Mouse (Mus musculus) stomach, postnatal 0 days (tissue): Measurements from ENCODE around the gene Arhgap40. TPM values are rescaled to one million over a fixed set of nuclear protein-coding genes. Genes with fewer than 3 reads are reported as not detected.
A peak's percentile ranks its signal among the peaks of the same experiment; 100 is the strongest.

Experiments used
- ATAC-seq: fragments of 200-750 bp; cut with Nextera tagmentation; 2 replicates; pipeline ENCODE4 v1.8.0; 2017; ENCODE audit not compliant: low FRiP score, low TSS enrichment
- DNase-seq: peaks from one replicate; pipeline ENCODE4 v3.0.0-alpha.2; 2016; ENCODE audit warnings: low spot score
- H3K27ac ChIP-seq: fragments of 300-500 bp; sonication (generic); replicated peaks from 2 replicates; pipeline ENCODE4 v1.5.1; 2014; ENCODE audit warnings: mild to moderate bottlenecking, control low read depth
- H3K27me3 ChIP-seq: fragments of 300-500 bp; sonication (generic); 2 replicates; pipeline ENCODE4 v1.6.1; 2014; ENCODE audit warnings: low read length; ENCODE audit not compliant: control insufficient read depth, insufficient read depth
- H3K36me3 ChIP-seq: fragments of 300-500 bp; sonication (generic); 2 replicates; pipeline ENCODE4 v1.6.1; 2014; ENCODE audit warnings: low read length, mixed read lengths; ENCODE audit not compliant: control insufficient read depth, insufficient read depth
- H3K4me1 ChIP-seq: fragments of 300-500 bp; sonication (generic); replicated peaks from 2 replicates; pipeline ENCODE4 v1.6.1; 2014; ENCODE audit warnings: antibody characterized with exemption; ENCODE audit not compliant: control insufficient read depth, insufficient read depth
- H3K4me2 ChIP-seq: fragments of 300-500 bp; sonication (generic); replicated peaks from 2 replicates; pipeline ENCODE4 v1.6.1; 2014; ENCODE audit warnings: low read depth, mild to moderate bottlenecking, control low read depth, moderate library complexity
- H3K4me3 ChIP-seq: fragments of 300-500 bp; sonication (generic); 2 replicates; pipeline ENCODE4 v1.5.1; 2014; ENCODE audit warnings: low read depth, low read length, control low read depth
- H3K9ac ChIP-seq: fragments of 300-500 bp; sonication (generic); 2 replicates; pipeline ENCODE4 v1.6.1; 2014; ENCODE audit warnings: mild to moderate bottlenecking, low read length, control low read depth, mixed read lengths
- H3K9me3 ChIP-seq: fragments of 300-500 bp; sonication (generic); 2 replicates; pipeline ENCODE4 v1.6.1; 2016; ENCODE audit warnings: low read length; ENCODE audit not compliant: control insufficient read depth
- CTCF ChIP-seq: IDR thresholded peaks from 2 replicates; pipeline ENCODE4 v1.5.1; 2016; ENCODE audit warnings: antibody characterized with exemption, low read depth, mild to moderate bottlenecking, moderate library complexity
- EP300 ChIP-seq: optimal IDR thresholded peaks from 2 replicates; pipeline ENCODE3; 2016; ENCODE audit warnings: antibody characterized with exemption
- WGBS: fragments of 180-500 bp; shearing (Covaris S2); extraction: QIAGEN DNeasy Blood & Tissue Kit; methylation state at CpG from one replicate; pipeline ENCODE4 v1.1.7; 2014; 5-methylcytosine and 5-hydroxymethylcytosine counted together
- polyA plus RNA-seq: library from polyadenylated mRNA; unstranded; fragments of >200 nt; fragmentation: Nextera tagmentation; extraction: Ambion mirVana; gene quantifications from 2 replicates; pipeline ENCODE4 v1.2.1, GENCODE M21; 2015

Gene Arhgap40
- polyA plus RNA-seq, 1 experiment from 2014 or later: 11.4 TPM

DNA sequence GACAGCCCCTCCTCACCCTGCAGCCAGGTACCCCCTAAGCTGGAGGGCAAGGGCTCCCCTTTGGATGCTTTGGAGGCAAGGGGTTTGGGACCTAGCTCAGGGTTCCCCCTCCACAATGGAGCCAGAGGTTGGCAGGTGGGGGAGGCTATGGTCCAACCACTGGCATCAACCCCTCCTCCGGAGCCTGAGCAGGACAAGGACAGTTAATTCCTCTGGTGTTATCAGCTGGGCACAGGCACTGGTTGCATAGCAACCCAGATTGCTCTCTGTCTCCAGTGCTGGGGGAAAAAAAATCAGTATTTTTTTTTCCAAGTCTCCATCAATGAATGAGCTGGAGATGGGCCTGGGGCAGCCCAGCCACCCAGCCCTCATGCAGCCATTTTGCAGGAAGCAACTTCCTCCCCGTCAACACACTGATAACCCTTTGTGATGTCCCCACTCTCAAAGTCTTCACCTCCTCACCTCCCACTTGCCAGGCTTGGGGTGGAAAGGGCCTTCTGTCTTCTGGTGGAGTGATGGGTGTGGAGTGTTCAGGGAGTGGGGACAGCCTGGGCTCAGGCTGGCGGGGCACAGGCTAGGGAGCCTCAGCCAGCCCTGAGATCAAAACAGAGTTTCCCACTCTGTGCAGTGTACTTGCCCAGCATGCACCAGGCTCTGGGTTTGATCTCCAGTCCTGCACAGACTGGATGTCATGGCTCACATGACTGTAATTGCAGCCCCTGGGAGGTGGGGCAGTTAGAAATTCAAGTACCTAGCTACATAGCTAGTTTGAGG lies 49.0 kb downstream of the Arhgap40 start:
- Histone ChIP-seq H3K9me3 (no peaks in the 10 kb centered on the region), H3K36me3 (no peaks in the 10 kb centered on the region), H3K27ac (no peak overlapping the region), H3K4me3 (no peak overlapping the region), H3K27me3 (no peaks in the 10 kb centered on the region), H3K9ac (no peak overlapping the region), H3K4me1 (no peaks in the 10 kb centered on the region), H3K4me2 (no peak overlapping the region)
- WGBS: 31% methylated on average over 3 of the region's 3 CpGs
- TF ChIP-seq EP300 (no peak), CTCF (no peak)
- ATAC-seq (no peak), DNase-seq (no peak)

GRCm38 (mm10) chr2:158570421-158571081 lies 58.0 kb downstream of the Arhgap40 start:
- Histone ChIP-seq H3K4me1 (no peaks in the 10 kb centered on the region), H3K36me3 (no peaks in the 10 kb centered on the region), H3K9ac (no peak overlapping the region), H3K27me3 (no peaks in the 10 kb centered on the region), H3K27ac (no peak overlapping the region), H3K9me3 (no peaks in the 10 kb centered on the region), H3K4me3 (no peak overlapping the region), H3K4me2 (no peak overlapping the region)
- 25% methylated on average over 13 of the region's 13 CpGs for WGBS
- DNase-seq (peak; percentile 65), ATAC-seq (no peak)
- TF ChIP-seq CTCF: no peak
- TF ChIP-seq EP300: no peak

DNA sequence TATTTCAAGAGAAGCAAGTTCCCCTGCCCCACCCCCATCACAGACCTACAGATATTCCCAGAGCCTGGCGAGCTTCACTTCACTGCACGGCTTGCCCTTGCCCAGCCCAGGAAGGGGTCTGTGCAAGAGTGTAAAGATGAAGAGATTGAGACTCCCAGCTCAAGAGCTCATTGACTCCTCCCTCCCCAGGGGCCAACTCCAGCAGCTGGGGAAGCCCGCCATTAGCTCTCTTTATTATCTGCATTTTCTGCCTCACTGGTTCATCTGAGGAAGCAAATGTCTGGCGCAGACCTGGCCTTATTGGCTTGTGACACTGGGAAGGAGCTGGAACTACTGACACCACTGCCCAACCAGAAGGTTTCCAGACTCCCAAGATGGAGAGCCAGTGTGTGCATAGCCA lies 67.4 kb downstream of the Arhgap40 start:
- no peaks in the 10 kb centered on the region for H3K27me3 ChIP-seq
- H3K9me3 ChIP-seq: no peaks in the 10 kb centered on the region
- H3K9ac ChIP-seq: no peak overlapping the region
- H3K4me2 ChIP-seq: no peak overlapping the region
- DNase-seq (no peak), ATAC-seq (no peak)
- WGBS: 69% methylated on average over 4 of the region's 4 CpGs
- TF ChIP-seq CTCF (no peak), EP300 (no peak)
- no peak overlapping the region for H3K4me3 ChIP-seq
- H3K36me3 ChIP-seq: no peaks in the 10 kb centered on the region
- no peaks in the 10 kb centered on the region for H3K4me1 ChIP-seq
- no peak overlapping the region for H3K27ac ChIP-seq

GRCm38 (mm10) chr2:158584621-158585358 lies 72.2 kb downstream of the Arhgap40 start:
- DNase-seq (peak; percentile 56), ATAC-seq (no peak)
- Histone ChIP-seq H3K4me3 (no peak overlapping the region), H3K9ac (no peak overlapping the region), H3K9me3 (no peaks in the 10 kb centered on the region), H3K4me1 (no peaks in the 10 kb centered on the region), H3K27ac (no peak overlapping the region), H3K36me3 (no peaks in the 10 kb centered on the region), H3K27me3 (no peaks in the 10 kb centered on the region), H3K4me2 (no peak overlapping the region)
- WGBS: 10% methylated on average over 12 of the region's 12 CpGs
- TF ChIP-seq EP300 (no peak), CTCF (no peak)

GRCm38 (mm10) chr2:158588524-158589271 lies 76.1 kb downstream of the Arhgap40 start:
- H3K4me2 ChIP-seq: no peak overlapping the region
- 36% methylated on average over 8 of the region's 8 CpGs for WGBS
- no peak for DNase-seq
- H3K27me3 ChIP-seq: no peaks in the 10 kb centered on the region
- H3K36me3 ChIP-seq: no peaks in the 10 kb centered on the region
- H3K4me1 ChIP-seq: no peaks in the 10 kb centered on the region
- TF ChIP-seq CTCF (no peak), EP300 (no peak)
- no peaks in the 10 kb centered on the region for H3K9me3 ChIP-seq
- ATAC-seq: no peak
- H3K27ac ChIP-seq: no peak overlapping the region
- H3K4me3 ChIP-seq: no peak overlapping the region
- no peak overlapping the region for H3K9ac ChIP-seq
